Mouse (Mus musculus) cerebellum, adult 2 months (tissue): ENCODE data around the gene Kalrn. TPM values are rescaled to one million over a fixed set of nuclear protein-coding genes. Genes with fewer than 3 reads are reported as not detected.
A peak's percentile ranks its signal among the peaks of the same experiment; 100 is the strongest.

ENCODE experiments used
- DNase-seq, 2 experiments: peaks; one replicate each; pipeline ENCODE4 v3.0.0; 2021
- H3K27ac ChIP-seq: fragments of 200-500 bp; 2 replicates; pipeline ENCODE4 v1.5.1; 2012; ENCODE audit warnings: low read length, control low read depth, inconsistent platforms; ENCODE audit not compliant: insufficient read depth
- H3K27me3 ChIP-seq: fragments of 200-500 bp; 2 replicates; pipeline ENCODE4 v1.6.1; 2012; ENCODE audit warnings: inconsistent platforms, mild to moderate bottlenecking, low read length, moderate library complexity; ENCODE audit not compliant: control insufficient read depth, insufficient read depth
- H3K4me1 ChIP-seq: fragments of 200-500 bp; 2 replicates; pipeline ENCODE4 v1.6.1; 2011; ENCODE audit warnings: low read length; ENCODE audit not compliant: control insufficient read depth, insufficient read depth
- H3K4me3 ChIP-seq: fragments of 200-500 bp; replicated peaks from 2 replicates; pipeline ENCODE3; 2011; ENCODE audit warnings: mild to moderate bottlenecking, low read depth, low read length, control low read depth; ENCODE audit not compliant: insufficient read depth
- CTCF ChIP-seq: fragments of 200-500 bp; IDR thresholded peaks from 2 replicates; pipeline ENCODE4 v1.5.1; 2011; ENCODE audit warnings: low read depth, mild to moderate bottlenecking, control low read depth, low read length, moderate library complexity, borderline replicate concordance; ENCODE audit not compliant: insufficient read depth
- POLR2A ChIP-seq: fragments of 200-500 bp; IDR thresholded peaks from 2 replicates; pipeline ENCODE4 v1.6.1; 2011; ENCODE audit warnings: low read length, control low read depth, borderline replicate concordance; ENCODE audit not compliant: insufficient read depth
- WGBS: fragments of 180-500 bp; shearing (Covaris S2); methylation state at CpG from one replicate; pipeline ENCODE4 v1.1.7; 2018; 5-methylcytosine and 5-hydroxymethylcytosine counted together
- polyA plus RNA-seq: library from polyadenylated mRNA; depleted of rRNA; stranded (reverse); fragments of >200 nt; gene quantifications from 2 replicates; pipeline ENCODE4 v1.2.3, GENCODE M21; 2012

The Kalrn gene
- polyA plus RNA-seq, 1 experiment, result 17.9 TPM

DNA sequence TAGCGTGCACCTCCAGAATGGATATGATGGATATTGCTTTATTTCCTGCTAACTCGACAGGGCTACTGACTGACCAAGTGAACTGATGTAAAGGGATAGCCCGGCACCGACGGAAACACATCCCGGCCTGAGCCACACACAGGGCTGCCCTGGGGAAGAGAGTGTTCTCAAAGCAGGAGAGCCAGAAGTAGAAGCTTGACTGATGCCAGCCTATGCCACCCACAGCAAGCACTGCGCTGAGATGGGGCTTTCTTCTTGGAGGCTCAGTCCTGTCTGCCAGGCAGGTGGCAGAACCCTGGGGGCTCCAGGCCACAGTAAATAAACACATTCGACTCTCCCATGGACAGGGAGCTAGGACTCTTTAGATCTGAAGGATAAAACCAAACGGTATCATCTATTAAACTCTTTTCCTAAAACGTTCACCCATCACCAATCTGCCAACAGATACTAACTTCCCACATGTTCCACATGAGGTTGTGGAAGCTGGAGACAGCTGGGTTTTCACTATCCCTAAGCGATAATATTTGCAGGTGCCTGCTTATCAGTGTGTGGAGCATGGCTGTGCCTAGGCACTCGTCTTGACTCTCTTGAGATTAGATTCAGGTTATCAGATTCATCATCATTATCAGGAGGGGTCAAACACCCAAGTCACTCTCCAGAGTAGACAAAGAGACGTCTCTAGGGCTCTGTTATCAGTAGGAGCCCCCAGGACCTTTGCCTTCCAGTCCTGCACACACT is 526.9 kb downstream of the Kalrn start:
- WGBS, result 85% methylated on average over 13 of the region's 13 CpGs
- H3K27me3 ChIP-seq, result no peaks in the 10 kb centered on the region
- DNase-seq, result no peak
- H3K4me3 ChIP-seq, result no peak overlapping the region
- TF ChIP-seq CTCF (no peak), POLR2A (no peak)
- no peak overlapping the region for H3K27ac ChIP-seq
- H3K4me1 ChIP-seq, result no peaks in the 10 kb centered on the region

DNA sequence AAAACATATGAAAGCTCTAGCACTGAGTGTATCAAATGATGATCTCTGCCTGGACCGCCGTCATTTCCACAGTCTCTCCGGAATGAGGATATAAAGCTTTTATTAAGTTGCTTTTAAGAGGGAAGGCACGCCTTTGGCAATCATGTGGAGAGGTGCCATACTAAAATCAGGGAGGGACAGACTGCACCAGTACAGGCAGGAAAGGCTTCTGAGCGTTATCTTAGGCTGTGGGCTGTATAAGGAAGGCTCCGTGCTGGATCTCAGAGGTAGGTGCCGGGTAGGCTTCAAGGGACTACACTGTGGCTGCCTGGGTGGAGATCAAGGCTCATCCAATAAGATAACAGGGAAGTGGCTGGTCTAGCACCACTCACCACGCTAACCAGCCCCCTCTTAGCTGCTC is 528.8 kb downstream of the Kalrn start:
- no peak for TF ChIP-seq CTCF
- no peak for TF ChIP-seq POLR2A
- no peak for DNase-seq
- Histone ChIP-seq H3K27me3 (no peaks in the 10 kb centered on the region), H3K4me3 (no peak overlapping the region), H3K4me1 (0 out of 2 replicates have a peak, but pooled peaks cover 2% of the 10 kb centered on the region), H3K27ac (no peak overlapping the region)
- WGBS, result 93% methylated on average over 8 of the region's 8 CpGs

DNA sequence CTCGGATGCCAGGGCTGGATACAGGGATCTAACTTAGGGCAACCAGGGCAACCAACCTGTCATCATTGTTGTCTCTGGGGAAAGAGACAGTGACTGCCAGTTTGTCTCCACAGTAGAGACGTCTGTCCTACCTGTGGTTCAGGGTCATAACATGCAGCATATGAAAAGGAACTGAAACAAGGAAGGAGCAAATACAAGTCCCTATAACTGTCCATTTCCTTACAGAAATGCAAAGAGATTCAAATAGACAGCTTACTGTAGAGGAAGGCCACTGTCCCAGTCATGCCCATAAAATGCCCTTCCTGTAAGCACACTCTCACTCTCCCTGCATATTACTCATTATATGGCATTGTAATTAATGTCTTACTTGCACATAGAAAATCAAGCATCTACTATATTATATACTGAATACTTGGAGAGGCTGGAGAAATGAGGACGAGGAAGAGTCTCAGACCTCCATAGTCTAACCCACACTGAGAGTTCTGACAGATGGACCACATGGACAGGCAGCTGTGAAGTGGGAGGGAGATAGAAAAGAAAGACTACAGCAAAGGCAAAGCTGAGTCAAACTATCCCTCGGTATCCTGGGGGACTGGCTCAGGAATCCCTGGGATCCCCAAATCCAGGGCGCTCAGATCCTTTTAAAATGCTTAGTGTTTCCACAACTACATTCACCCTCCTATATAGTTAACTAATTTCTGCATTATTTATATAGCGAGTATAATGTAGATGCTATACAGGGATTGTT is 530.1 kb downstream of the Kalrn start:
- TF ChIP-seq POLR2A, result no peak
- no peak for TF ChIP-seq CTCF
- DNase-seq, result no peak
- Histone ChIP-seq H3K27ac (no peak overlapping the region), H3K4me1 (0 out of 2 replicates have a peak, but pooled peaks cover 2% of the 10 kb centered on the region), H3K4me3 (no peak overlapping the region), H3K27me3 (no peaks in the 10 kb centered on the region)
- 79% methylated on average over 6 of the region's 6 CpGs for WGBS

DNA sequence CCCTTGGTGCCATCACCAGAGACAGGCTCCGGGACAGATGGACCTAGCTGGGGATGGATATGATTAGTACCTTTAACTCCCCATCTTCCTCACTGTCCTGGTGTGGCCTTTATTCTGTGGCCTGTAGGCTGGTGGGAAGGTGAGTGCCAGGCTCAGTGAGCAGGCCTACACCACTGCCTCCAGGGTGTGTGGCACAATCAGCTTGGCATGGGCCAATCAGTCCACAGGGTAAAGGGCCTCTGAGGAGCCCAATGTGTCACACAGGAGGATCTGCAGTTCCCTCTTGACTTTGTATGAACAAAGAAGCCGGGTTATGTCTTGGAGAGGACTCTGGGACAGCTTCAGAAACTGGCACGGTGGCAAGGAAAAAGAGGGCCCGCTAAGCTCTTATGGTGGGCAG is 530.7 kb downstream of the Kalrn start:
- Histone ChIP-seq H3K4me3 (no peak overlapping the region), H3K27ac (no peak overlapping the region), H3K4me1 (0 out of 2 replicates have a peak, but pooled peaks cover 2% of the 10 kb centered on the region), H3K27me3 (no peaks in the 10 kb centered on the region)
- WGBS, result 72% methylated on average over 4 of the region's 4 CpGs
- no peak for DNase-seq
- TF ChIP-seq CTCF (no peak), POLR2A (no peak)

DNA sequence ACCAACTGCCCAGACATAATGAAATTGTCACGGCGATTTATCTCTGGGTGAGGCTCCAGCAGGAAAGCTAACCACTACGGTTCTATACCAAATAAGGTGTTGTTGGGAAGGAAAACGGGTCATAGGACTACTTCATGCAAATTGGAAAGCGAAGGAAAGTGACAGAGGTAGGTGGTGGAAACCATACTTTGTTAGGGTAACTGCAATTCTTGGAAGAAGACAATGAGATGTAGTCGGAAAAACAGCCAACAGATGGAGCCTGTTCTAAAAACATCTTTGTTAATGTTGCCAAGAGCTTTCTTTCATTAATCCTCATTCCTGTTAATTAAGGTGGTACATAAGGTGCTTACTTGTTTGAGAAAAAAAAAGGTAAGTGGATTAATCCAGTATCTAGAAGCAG is 533.1 kb downstream of the Kalrn start:
- Histone ChIP-seq H3K27me3 (no peaks in the 10 kb centered on the region), H3K4me3 (no peak overlapping the region), H3K4me1 (0 out of 2 replicates have a peak, but pooled peaks cover 2% of the 10 kb centered on the region), H3K27ac (no peak overlapping the region)
- 42% methylated on average over 6 of the region's 6 CpGs for WGBS
- peak in 1 of 2 experiments; percentile 4 for DNase-seq
- TF ChIP-seq CTCF (no peak), POLR2A (no peak)

DNA sequence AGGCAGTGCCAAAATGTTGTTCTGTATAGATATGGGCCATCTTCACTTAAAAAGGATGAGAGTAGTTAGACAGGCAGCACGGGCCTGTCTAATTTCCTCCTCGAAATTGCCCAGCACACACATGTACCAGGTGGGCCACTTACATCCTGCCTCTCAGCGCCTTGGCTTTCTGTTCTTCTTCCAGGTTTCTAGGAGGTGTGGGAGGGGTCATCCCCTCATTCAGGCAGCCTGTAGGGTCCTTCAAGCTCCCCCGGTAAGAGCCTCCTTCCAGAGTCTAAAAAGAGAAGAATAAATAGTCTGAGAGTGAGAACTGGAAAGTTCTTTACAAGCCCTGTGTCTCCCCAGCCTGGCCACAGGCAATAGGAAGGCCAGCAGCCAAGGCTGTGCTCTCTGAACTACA is 533.6 kb downstream of the Kalrn start:
- no peaks in the 10 kb centered on the region for H3K27me3 ChIP-seq
- no peak for DNase-seq
- WGBS, result 83% methylated on average over 4 of the region's 4 CpGs
- no peak overlapping the region for H3K27ac ChIP-seq
- TF ChIP-seq POLR2A (no peak), CTCF (no peak)
- no peak overlapping the region for H3K4me3 ChIP-seq
- H3K4me1 ChIP-seq, result 0 out of 2 replicates have a peak, but pooled peaks cover 2% of the 10 kb centered on the region

DNA sequence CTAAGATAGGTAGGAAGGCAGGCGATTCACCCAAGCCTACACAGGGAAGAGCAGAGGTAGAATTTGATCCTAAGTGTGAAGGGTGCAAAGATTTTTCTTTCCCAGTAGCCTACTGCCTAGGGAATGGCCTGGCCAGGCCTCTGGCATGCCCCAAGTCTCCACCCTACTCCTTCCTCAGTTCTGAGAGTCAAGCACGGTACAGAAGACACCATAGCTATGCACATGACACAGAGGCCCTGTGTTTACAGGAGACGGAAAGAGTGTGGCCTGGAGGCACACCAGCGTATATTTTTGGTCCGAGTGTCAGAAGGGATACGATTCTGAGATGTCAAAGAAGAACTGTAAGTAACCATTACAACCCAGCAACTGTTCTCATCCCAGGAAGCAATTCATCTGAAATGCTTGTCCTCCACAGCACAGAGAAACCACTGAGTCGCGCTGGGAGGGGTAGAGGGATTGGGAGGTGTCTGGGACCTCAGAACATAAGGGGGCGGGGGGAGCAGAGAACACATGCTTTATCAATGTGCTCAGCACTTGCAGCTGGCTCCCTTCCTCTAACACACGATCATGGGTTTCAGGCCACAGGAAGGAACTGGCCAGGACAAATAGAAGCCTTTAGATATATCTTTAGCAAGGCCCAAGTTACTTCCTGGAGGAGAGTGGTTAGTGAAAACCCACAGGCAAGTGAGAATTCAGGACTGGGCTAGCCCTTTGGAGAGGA is 536.8 kb downstream of the Kalrn start:
- no peak overlapping the region for H3K27ac ChIP-seq
- TF ChIP-seq POLR2A (no peak), CTCF (no peak)
- no peaks in the 10 kb centered on the region for H3K27me3 ChIP-seq
- 88% methylated on average over 10 of the region's 10 CpGs for WGBS
- H3K4me1 ChIP-seq, result 0 out of 2 replicates have a peak, but pooled peaks cover 2% of the 10 kb centered on the region
- no peak overlapping the region for H3K4me3 ChIP-seq
- no peak for DNase-seq

DNA sequence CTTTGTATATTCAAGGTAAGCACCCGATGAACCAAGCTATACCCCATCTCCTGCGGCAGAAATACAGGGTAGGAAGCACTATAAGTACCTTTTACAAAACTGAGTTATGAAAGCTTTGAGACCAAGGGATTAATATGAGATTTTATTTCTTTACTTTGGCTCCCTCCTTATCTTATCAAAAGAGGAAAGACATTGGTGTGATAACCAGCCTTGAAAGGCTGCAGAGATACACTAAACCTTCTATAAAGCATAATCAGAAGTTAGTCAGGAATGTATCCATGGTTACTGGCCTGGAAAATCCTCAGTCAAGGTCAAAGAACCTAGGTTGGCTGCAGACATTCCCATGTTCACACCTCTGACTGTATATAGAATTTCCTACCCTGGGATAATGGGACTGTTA is 537.6 kb downstream of the Kalrn start:
- Histone ChIP-seq H3K27ac (no peak overlapping the region), H3K27me3 (no peaks in the 10 kb centered on the region), H3K4me1 (0 out of 2 replicates have a peak, but pooled peaks cover 2% of the 10 kb centered on the region), H3K4me3 (no peak overlapping the region)
- no peak for TF ChIP-seq POLR2A
- TF ChIP-seq CTCF, result no peak
- no peak for DNase-seq
- over 99% methylated on average over 2 of the region's 2 CpGs for WGBS
